Mouse (Mus musculus) left cerebral cortex, postnatal 14 days (tissue): ENCODE measurements at regions not wholly inside any gene's neighbourhood (a gene's known extent, or its start where the extent isn't known, plus 50 kb on each side); places are given as distances from the start of the nearest gene placed in this dataset.
"Not testable (repeated sequence)": the region's sequence is repeated elsewhere in the genome, so short reads cannot be mapped to it uniquely, and the experiment has no call there.

Experiments used
- DNase-seq, 2 experiments: peaks; one replicate each; pipeline ENCODE4 v3.0.0; 2021 to 2022; ENCODE audit warnings: low spot score in 2 of 2, mixed read lengths in 1 of 2
- intact Hi-C: fragments of 180-260 bp; cut with DNase I; formaldehyde crosslinking; loops from one replicate; pipeline ENCODE4 v1.15.1; 2025

DNA sequence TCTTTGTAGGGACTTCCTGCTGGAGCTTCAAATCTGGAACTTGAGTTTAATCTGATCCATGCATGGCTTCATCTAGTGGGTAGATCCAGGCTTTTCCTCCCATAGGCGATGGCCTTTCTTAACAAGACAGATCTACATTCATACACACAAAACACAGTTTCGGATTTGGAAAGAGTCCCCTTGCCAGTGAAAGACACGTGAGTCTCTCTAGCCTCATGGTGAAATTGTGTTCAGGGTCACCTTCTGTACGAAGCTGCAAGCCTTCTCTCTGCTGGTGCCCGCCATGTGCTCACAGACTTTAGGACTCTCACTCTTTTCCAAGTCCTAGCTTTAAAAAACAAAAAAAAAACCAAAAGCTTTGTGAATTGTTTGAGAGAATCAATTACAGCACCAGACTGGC, 51.4 kb upstream of the Dlx2 start:
- intact Hi-C loops: loop anchor here (1.0 kb wide), 1 partner anchor 218 kb away; no protein-coding TSS in a partner anchor
- DNase-seq: no peak

DNA sequence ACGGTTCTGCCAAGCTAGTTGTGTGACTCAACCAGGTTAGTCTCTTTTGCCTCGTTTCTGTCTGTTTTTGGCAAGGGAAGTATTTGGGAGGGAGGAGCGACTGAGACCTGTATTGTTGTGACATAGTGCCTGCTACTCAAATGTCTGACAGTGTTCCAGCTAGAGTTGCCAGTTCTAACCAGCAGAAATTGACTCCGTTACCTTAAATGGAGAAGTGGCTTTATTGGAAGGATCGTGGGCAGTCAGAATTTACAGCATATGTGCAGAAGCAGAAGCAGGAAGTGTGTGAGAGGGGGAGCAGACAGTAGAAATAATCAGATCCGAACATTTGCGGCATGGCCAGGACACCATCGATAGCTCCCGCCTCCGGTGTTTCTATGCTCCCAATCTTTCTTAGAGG, 51.8 kb upstream of the Dlx2 start:
- intact Hi-C loops: loop anchor here (1.0 kb wide), 1 partner anchor 218 kb away; no protein-coding TSS in a partner anchor
- DNase-seq: peak; percentile 24 to 33

DNA sequence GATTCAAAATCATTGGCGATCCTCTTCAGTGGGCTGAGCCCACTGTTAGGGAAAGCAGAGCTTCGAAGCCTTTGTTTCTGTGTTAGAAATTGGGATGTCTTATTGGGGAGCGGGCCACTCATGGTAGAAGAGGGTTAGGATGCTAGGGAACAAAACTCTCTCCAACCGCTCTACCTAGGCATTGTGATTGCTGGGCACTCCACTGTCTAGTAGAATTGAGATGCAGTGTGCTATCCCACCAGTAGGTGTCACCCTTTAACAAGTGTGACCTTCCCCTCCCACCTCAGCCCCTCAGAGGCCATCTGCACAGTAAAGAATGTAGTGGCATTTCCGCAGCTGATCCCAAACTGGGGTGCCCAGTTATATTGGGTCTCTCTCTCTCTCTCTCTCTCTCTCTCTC, 52.2 kb upstream of the Dlx2 start:
- intact Hi-C loops: loop anchor here (1.0 kb wide), 1 partner anchor 218 kb away; no protein-coding TSS in a partner anchor
- DNase-seq: peak; percentile 86 to 89

DNA sequence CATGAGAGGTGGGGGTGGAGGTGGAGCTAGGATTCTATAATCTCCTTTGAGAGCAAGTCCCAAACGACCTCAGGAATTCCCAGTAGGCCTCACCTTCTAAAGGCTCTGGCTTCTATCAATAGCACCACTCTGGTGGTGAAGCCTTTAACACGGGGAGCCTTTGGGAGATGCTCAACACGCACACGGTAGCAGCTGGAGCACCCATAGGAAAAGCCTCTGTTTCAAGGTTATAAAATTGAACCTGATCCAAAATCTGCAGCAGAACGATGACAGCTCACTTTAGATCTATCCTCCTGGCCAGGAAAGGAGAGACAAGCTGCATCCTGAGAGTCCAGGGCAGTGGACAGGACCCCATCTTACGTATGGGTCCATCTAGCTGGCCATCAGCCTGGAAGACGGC, 53.7 kb upstream of the Dlx2 start:
- DNase-seq: no peak
- intact Hi-C loops: no loop called here

DNA sequence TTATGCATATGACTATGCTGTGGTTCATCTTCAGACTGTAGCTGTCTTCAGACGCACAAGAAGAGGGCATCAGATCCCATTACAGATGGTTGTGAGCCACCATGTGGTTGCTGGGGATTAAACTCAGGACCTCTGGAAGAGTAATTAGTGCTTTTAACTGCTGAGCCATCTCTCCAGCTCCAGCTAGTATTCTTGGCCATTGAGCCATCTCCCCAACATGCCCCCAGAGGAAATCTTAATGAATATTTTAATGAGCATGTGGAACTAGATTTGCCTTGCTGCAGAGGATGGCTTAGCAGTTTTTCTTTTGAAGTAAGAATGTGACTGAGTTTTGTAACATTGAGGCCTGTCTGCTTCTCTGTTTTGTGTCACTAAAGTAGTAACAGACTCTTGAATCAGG, 54.4 kb upstream of the Dlx2 start:
- DNase-seq: no peak
- intact Hi-C loops: no loop called here

DNA sequence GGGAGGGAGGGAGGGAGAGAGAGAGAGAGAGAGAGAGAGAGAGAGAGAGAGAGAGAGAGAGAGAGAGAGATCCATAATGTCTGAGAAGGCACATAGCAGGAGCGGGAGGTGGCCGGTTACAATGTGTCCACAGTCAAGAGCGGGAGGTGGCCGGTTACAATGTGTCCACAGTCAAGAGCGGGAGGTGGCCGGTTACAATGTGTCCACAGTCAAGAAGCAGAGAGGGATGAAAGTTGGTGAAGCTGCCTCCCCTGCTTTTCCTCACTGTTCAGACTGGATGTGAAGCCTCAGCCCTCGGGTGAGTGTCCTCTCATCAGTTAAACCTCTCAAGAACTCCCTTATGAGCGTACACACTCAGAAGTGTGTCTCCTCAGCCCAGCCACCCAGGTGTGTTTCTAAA, 57.2 kb upstream of the Dlx2 start:
- intact Hi-C loops, DNase-seq: not testable (repeated sequence)

DNA sequence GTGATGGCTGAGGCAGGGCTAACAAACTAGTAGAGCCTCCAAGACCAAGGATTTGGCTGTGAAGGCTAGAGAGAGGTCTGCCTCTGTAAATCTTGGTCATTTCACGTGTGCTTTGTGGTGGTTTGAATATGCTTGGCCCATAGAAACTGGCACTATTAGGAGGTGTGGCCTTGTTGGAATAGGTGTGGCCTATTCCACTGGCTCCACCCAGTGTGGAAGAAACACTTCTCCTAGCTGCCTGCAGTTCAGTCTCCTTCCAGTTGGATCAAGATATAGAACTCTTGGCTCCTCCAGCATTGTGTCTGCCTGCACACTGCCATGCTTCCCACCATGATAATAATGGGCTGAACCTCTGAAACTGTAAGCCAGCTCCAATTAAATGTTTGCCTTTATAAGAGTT, 59.1 kb upstream of the Dlx2 start:
- intact Hi-C loops: no loop called here
- DNase-seq: no peak

DNA sequence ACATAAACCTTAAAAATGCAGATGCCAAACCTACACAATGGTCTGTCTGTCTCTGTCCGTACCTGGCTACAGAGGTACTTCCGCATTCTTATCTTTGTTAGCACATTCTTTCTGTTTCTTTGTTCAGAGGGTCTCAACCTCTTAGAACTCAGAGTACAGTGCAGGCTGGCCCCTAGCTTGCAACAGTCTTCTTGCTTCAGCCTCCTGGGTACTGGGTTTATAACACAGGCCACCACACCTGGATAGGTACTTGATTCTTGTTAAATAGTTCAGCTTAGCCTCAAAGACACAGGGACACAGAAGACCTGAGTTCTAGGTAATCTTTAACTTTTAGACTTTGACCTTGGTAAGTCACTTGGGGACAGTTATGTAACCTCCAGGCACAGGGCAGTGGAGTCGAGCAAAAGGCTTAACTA, 60.5 kb upstream of the Dlx2 start:
- intact Hi-C loops: no loop called here
- no peak for DNase-seq

DNA sequence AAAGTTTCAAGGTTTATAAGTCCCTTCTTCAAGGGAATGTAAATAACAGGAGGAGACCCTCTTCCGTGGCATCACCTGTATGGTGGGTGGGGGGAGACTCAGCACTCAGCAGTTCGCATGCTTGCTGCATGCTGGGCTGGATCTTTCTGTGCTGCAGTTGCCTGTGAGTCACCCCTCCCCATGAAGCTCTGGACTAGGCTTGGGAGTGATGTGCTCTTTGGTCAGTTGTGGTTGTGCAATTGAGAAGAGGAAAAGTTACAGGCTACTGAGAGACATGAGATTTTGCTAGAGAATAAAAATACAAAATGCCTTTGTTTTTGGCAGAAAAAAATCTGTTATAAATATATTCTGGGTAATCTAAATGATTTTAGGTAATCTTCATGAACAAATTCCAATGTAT, 66.7 kb upstream of the Dlx2 start:
- intact Hi-C loops: no loop called here
- DNase-seq: no peak

DNA sequence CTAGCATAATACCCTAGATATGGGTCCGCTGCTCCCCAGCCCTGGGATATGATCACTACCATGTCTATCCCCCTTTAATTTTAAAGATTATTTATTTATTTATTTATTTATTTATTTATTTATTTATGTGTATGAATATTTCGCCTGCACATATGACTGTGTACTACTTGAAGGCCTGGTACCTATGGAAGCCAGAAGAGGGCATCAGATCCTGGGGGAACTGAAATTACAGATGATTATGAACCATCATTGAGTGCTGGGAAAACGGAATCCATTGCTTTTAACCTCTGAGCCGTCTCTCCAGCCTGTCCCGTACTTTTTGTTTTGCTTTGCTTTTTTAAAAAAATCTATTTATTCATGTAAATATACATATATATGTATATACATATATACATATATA, 70.0 kb upstream of the Dlx2 start:
- intact Hi-C loops: no loop called here
- DNase-seq: no peak

DNA sequence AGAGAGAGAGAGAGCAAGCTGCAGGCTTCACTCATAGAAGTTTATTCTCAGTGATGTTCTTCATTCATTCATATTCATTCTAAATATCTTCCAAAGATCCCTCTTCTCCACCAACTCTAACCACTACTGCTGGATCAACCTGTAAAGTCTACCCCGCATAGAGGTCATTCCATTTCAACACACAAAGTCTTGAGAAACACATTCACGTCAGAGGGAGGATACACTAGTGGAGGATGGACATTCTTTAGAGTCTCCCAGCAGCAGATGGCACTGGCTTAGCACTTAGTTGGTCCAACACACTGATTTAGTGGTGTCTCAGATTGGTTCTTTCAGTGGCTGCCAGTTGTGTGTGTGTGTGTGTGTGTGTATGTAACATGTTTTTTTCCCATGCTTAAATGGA, 74.9 kb upstream of the Dlx2 start:
- intact Hi-C loops: no loop called here
- no peak for DNase-seq

DNA sequence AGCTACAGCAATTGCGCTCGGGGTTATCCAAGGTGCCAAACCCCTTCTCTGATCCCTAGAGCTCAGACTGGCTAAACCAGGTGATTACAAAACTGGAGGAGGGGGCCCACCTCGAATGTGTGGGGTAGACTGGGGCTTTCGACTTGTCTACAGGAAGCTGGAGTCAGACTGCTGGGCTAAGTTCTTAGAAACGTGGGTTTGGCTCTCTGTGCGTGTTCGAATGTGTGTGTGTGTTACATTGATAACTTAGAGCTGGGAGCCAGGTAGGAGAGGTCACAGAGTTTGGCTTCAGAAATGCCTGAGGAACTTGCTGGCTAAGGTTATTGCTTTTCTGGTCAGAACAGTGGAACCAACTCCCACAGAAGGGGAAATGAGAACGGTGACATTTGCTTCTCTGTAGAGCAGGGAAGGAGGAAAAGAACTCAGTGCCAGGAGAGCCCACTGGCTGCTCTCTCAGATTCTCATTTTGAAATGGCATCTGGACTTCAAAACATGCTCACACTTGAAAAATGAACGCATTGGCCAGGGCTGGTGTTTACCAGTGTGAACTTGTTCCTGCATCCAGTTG, 76.1 kb upstream of the Dlx2 start:
- DNase-seq: no peak
- intact Hi-C loops: no loop called here

DNA sequence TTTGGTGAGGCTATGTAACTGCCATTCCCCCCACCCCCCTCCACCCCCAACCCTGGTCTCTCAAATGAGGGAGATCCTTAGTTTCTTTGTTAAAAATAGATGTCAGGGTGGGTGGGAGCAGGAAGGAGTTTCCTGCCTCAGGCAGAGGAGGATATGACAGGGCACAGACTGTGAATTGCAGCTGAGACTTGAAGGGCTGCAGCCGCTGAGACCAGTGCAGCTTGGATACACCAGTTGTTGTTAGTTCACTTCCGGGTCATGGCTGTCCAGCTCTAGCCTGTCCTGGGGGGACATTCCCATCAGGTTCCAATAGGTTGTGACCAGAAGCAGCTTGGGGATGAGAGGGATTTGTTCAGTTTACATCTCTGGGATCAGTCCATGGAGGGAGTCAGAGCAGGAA, 76.6 kb upstream of the Dlx2 start:
- intact Hi-C loops: no loop called here
- DNase-seq: no peak

DNA sequence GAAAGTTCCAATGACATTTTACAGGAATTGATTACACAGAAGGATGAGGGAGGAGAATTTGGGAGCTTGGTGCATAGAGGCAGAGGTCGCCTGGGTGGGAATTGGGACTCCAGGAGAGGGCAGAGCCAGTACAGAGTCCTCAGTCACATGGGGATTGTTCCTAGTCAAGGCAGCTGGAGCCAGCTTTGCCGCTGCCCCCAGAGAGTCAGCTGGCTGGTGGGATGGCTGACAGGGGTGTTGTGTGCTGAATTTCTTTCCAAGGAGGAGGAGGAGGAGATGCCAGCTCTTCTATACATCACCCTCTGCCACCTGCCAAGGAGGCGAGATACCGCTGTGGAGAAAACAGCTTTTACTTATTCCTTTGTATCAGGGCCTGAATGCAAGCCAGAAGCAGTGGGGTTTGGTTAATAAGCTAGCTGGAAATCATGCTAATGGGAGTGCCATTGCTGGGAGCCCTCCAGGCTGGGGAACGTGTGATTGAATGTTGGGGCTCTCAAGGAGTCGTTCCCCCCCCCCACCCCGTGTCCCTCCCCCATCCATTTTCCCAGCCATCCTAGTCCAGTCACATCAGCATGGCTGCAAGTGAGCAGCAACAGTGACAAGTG, 78.8 kb upstream of the Dlx2 start:
- DNase-seq: peak; percentile 24 to 71
- intact Hi-C loops: no loop called here

DNA sequence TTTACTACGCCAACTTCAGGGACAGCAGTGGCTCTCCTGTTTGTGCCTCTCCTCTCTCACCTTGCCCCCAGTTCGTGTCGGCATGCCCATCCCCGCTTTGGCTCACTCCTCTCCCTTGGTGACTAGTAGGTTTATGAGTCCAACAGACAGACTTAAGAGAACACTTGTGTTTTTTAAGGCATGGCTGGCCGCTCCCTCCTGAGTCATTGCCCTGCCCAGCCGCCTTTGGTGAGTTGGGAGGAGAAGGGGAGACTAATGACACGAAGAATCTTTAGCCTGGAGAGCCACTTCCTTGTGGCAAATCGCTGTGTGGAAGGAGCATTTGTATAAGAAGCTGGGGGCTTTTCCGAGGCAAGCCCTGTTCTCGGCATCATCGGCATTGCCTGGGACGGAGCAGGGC, 79.8 kb upstream of the Dlx2 start:
- no peak for DNase-seq
- intact Hi-C loops: no loop called here

DNA sequence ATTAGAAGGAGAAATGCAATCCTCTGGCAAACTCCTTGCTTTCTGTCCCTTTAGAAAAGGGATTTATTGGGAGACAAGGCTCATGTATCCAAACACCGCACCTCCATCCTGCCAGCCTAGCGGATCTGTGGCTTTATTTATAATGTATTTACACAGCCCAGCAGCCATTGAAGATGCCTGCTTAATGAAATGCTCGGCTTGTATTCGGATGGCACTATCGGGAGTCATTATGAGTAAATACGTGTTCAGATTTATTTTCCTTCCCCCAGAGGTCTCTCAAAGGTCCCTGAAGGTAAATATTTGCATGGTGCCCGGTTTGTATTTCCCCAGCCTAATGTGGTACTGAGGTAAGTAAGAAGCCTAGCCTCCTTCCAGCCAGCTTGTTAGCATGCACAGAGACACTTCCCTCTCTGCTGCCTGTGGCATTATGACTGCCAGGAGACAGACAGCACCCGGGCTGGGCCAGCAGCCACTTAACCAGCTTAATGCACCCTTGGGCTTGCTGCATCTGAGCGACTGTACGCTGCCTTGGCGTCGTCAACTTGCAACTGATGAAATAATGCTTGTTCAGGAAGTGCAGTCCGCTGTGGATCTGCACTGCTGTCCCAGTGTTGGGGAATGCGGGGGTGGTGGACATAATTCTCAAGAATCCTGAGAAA, 80.7 kb upstream of the Dlx2 start:
- intact Hi-C loops: no loop called here
- peak; percentile 31 to 37 for DNase-seq

DNA sequence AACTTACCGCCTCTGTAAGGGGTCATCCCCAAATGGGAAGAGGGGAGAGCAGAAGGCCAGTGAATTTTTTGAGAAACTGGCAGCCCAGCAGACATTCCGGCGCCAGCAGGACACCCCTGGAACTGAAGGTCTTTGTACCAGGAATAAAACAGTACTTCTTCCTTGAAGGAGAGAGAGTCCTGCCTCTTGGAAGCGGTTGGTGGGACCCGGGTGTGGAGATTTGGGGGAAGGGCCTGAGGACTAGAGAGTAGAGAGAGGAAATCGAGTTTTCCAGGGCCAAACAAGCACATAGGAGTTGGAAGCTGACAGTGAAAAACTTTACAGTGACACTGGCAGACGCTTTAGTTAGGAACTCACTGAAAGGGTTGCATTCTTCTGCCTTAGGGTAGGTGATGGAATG, 82.3 kb upstream of the Dlx2 start:
- intact Hi-C loops: no loop called here

DNA sequence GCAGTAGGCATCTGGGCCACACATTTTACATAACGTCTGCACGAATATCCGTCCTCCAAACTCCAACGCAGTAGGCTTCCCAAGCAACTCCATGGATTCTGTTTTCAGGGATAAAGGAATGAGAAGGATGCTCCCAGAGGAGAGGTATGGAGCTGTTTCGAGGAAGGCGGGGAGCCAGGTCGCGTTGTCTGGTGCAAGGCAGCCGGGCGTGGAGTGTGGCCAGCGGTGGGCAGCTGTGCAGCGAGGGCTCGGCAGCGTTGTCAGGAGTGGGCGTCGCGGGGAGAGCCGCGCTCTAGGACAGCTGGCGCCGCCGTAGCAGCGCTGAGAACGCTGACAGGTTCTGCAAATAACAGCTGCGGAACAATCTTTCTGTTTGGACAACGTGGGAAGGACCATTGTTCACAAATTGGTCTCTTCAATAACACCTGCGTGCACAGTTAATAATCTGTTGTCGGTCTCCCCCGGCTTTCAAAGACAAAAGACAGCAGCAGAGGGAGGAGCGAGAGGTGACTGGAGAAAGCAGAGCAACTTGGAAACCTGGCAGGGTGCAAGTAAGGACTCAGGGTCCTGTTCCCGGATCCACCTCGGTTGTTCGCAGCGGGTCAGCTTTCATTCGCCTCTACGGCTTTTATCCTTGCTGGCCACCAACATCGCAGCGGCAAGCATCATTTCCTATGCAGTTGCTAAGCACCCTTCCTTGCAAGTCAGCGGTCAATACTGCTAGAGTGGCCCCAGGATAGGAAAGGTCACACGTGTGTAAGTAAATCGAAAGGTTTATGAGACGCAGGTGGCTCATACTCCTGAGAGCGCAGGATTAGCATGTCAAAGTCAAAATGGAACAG, 83.0 kb upstream of the Dlx2 start:
- DNase-seq: peak; percentile 54 to 66
- intact Hi-C loops: no loop called here

More for the DNA sequence above, 82.3 kb upstream of the Dlx2 start:
- DNase-seq: no peak

DNA sequence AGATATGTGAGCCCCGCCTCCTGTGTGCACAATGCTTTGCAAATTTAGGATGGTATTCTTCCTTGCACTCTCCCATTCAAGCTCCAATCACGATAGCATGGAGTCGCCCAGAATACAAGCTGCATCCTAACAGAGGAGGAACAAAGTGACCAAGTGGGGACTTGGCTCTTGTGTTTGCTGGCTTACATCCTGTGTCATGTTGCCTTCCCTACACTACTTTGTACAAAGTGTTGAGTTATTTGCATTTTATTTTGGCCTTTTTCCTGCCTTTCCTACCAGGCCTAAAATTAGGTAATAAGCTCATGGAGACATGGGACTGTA, 83.5 kb upstream of the Dlx2 start:
- intact Hi-C loops: no loop called here
- peak in 1 of 2 experiments; percentile 16 for DNase-seq

DNA sequence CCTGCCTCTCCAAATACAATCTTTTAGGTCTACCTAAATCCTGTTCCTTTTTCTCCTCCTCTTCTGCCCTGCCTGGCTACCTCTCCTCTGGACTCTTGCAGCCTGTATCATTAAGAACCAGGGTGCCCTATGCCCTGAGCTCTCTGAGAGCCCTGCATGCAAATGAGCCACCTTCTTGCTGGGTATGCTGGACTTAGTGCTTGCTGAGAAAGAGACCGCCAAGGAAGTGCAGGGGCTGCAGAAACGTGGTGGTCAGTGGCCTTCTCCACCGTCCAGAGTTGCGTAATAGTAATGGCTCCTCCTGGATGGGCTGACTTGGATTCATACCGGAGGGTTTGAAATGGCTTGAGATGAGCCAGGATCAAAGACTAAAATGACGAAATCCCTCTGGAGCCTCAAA, 86.9 kb upstream of the Dlx2 start:
- intact Hi-C loops: no loop called here
- no peak for DNase-seq
